15 mouse cellular contexts compared by ENCODE assay signal in the genomic region with DNA sequence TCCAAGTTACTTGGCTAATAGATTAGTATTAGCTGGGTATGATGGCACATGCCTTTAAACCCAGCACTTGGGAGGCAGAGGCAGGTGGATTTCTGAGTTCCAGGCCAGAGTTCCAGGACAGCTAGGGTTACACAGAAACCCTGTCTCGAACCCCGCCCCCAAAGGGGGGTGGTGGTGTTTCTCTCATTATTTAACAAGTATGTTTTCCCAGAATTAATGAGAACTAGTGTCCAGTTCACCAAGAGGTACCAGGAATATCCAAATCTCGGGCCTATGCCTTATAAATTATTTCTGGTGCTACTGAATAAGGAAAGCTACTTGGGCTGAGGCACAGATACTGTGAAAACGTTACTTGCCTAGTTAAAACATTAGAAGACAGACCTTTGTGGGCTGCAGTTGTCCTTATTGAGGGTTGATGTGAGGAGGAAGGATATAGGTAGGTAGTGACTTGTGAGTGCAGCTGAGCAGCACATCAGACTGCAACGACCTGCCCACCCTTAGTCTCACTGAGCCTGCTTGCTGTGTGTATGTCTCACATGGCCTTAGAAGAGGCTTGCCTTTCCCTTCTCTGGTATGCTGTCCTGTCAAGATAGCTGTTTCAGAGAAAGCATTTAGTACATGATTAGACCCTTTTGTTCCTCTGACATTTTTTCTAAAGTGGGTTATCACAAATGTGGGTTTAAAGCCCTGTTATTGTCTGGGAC. TPM values are rescaled to one million over a fixed set of nuclear protein-coding genes. Genes with fewer than 3 reads are reported as not detected.
DNase-seq lines count a peak whose midpoint lies in the region; ATAC-seq lines count a peak whose summit lies in the region.
"Had no signal": no experiment of that assay in that cellular context is flagged by ENCODE, and none has a peak within 500 bp of the region (broad histone marks: within the 10 kb centered on the region; RNA-seq: fewer than 3 reads in every experiment).

No protein-coding gene starts in this region.

- peaks cover 4% of the 10 kb centered on the region for H3K4me1 ChIP-seq in kidney, embryonic 14.5 days (ENCODE audit: control insufficient read depth, insufficient read depth, low read length)
- H3K4me1 ChIP-seq in kidney, embryonic 16.5 days (ENCODE audit: insufficient read depth, low read length) = peaks cover 12% of the 10 kb centered on the region
- H3K4me1 ChIP-seq: stomach, embryonic 15.5 days had no signal

- DNase-seq in ES-CJ7 (ENCODE audit: low read depth, low spot score) = peak; percentile 25
- DNase-seq in embryo, embryonic 10 days (ENCODE audit: low spot score) = peak; percentile 63
- DNase-seq in adrenal gland, postnatal 10 days = no peak
- DNase-seq in spleen, adult 18-20 months = no peak
- DNase-seq: cerebellum, adult 9-10 months; kidney, postnatal 14 days; thymus, postnatal 36 days had no signal

- no peaks in the 10 kb centered on the region for H3K9me3 ChIP-seq in kidney, embryonic 14.5 days (ENCODE audit: control insufficient read depth, low read length)
- H3K9me3 ChIP-seq in kidney, embryonic 16.5 days (ENCODE audit: low read length) = no peaks in the 10 kb centered on the region
- H3K9me3 ChIP-seq: heart, embryonic 12.5 days; limb, embryonic 15.5 days; stomach, embryonic 15.5 days had no signal

- peaks cover 40% of the 10 kb centered on the region for H3K36me3 ChIP-seq in kidney, embryonic 14.5 days (ENCODE audit: control insufficient read depth, insufficient read depth, low read length)
- peaks cover 35% of the 10 kb centered on the region for H3K36me3 ChIP-seq in kidney, embryonic 16.5 days (ENCODE audit: insufficient read depth, low read length)

- H3K4me3 ChIP-seq in kidney, embryonic 14.5 days (ENCODE audit: low read length) = no peak overlapping the region
- H3K4me3 ChIP-seq in kidney, embryonic 16.5 days (ENCODE audit: low read length) = no peak overlapping the region
- H3K4me3 ChIP-seq: heart, embryonic 12.5 days; limb, embryonic 15.5 days; stomach, embryonic 15.5 days had no signal

- no peak overlapping the region for H3K4me2 ChIP-seq in kidney, embryonic 14.5 days (replicated peaks; ENCODE audit: low read depth, low read length)
- no peak overlapping the region for H3K4me2 ChIP-seq in kidney, embryonic 16.5 days (replicated peaks; ENCODE audit: low read depth, low read length)
- H3K4me2 ChIP-seq: heart, embryonic 12.5 days; limb, embryonic 15.5 days; stomach, embryonic 15.5 days had no signal

- 30% methylated on average over 5 of the region's 5 CpGs for WGBS in kidney, embryonic 14.5 days
- 34% methylated on average over 5 of the region's 5 CpGs for WGBS in kidney, embryonic 16.5 days

- H3K27ac ChIP-seq in kidney, embryonic 14.5 days (ENCODE audit: low read depth, low read length) = no peak overlapping the region
- no peak overlapping the region for H3K27ac ChIP-seq in kidney, embryonic 16.5 days (ENCODE audit: low read length)
- H3K27ac ChIP-seq: limb, embryonic 15.5 days; stomach, embryonic 15.5 days had no signal

- no peaks in the 10 kb centered on the region for H3K27me3 ChIP-seq in kidney, embryonic 14.5 days (ENCODE audit: control insufficient read depth, insufficient read depth, low read length)
- no peaks in the 10 kb centered on the region for H3K27me3 ChIP-seq in kidney, embryonic 16.5 days (ENCODE audit: insufficient read depth, low read length)
- H3K27me3 ChIP-seq: heart, embryonic 12.5 days; limb, embryonic 15.5 days; stomach, embryonic 15.5 days had no signal

- peak; percentile 40; the same call in 1 of the 2 replicates for ATAC-seq in kidney, embryonic 14.5 days (ENCODE audit: low FRiP score, low TSS enrichment)
- no peak; the same call in 1 of the 2 replicates for ATAC-seq in kidney, embryonic 16.5 days (ENCODE audit: low FRiP score, low TSS enrichment)
- peak; percentile 35; the same call in 1 of the 2 replicates for ATAC-seq in megakaryocyte, adult 5-6 weeks (ENCODE audit: poor library complexity, severe bottlenecking)
- ATAC-seq: activated CD4-positive, CD25-positive, alpha-beta regulatory T cell, adult 4 months had no signal

- no peak overlapping the region for H3K9ac ChIP-seq in kidney, embryonic 14.5 days (ENCODE audit: low read depth, low read length)
- H3K9ac ChIP-seq in kidney, embryonic 16.5 days (replicated peaks; ENCODE audit: low read length) = no peak overlapping the region
- H3K9ac ChIP-seq: heart, embryonic 12.5 days; limb, embryonic 15.5 days; stomach, embryonic 15.5 days had no signal

RNA-seq across cellular contexts. Expression of a gene that starts 43.0 kb away (rescaled TPM):
- polyA plus RNA-seq in kidney, embryonic 14.5 days (2014; fragmentation: Nextera tagmentation; extraction: Ambion mirVana) = 3.7 and 7.6 TPM in 2 replicates
- polyA plus RNA-seq in kidney, embryonic 16.5 days (2015; fragmentation: Nextera tagmentation; extraction: Ambion mirVana) = 11.6 and 13.8 TPM in 2 replicates
- total RNA-seq in megakaryocyte, adult 5-6 weeks (2015) = not detected in 2 replicates
- not detected in 2 replicates for total RNA-seq in megakaryocyte, adult 5-6 weeks (2017)
- under 1 TPM; 0.24 to 0.27 TPM for total RNA-seq in adrenal gland, postnatal 10 days (2021)
- total RNA-seq: neutrophil, adult 5-6 weeks had no signal
- polyA plus RNA-seq: activated CD4-positive, CD25-positive, alpha-beta regulatory T cell, adult 4 months had no signal

Comparison
In these comparisons a context has a peak if more than half of its experiments do, and no peak if none do; other contexts are left out.
1. DNase-seq: peak in ES-CJ7 (single experiment) and embryo, embryonic 10 days (single experiment); none in adrenal gland, postnatal 10 days (single experiment) and spleen, adult 18-20 months (0 of 2).